Mouse (Mus musculus): Measurements from ENCODE around the gene Preb. TPM values are rescaled to one million over a fixed set of nuclear protein-coding genes. Genes with fewer than 3 reads are reported as not detected.

Preb gene
- total and polyA plus RNA-seq, 3 experiments = 87.3 to 145 (median 96.5) TPM

DNA sequence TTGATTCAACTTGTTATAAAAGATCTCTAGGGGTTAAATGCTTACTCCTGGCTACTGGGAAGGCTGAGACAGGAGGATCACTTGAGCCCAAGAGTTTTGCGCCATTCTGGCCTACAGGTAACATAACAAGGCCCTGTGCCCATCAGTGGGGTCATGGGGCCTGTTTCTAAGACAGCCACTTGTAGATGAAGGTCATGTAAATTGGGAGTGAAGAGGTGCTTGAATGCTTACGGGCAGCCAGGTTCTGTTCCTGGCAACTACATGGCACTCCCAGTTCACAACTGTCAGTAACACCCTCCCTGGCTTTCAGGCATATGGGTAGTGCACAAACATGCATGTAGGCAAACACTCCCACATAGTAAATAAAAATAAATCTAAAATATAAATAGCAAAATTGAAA lies 9.2 kb downstream of the Preb start:
- peaks cover 35 to 44% of the 10 kb centered on the region in 2 experiments for H3K36me3 ChIP-seq (replicated peaks in 1 of 2; ENCODE audit: control insufficient read depth in 1 of 2, insufficient read depth in 1 of 2, low read length in 1 of 2)
- no peak for DNase-seq (ENCODE audit: extremely low read depth)
- H3K27me3 ChIP-seq (replicated peaks) = peaks cover 10% of the 10 kb centered on the region
- no peaks in the 10 kb centered on the region for H3K9me3 ChIP-seq (replicated peaks; ENCODE audit: low read length)
- H3K4me2 ChIP-seq (ENCODE audit: insufficient read depth, low read depth, poor library complexity, severe bottlenecking) = peak overlapping the region; percentile 22; the same call in 1 of the 2 replicates
- no peaks in the 10 kb centered on the region for H3K79me2 ChIP-seq (replicated peaks; ENCODE audit: control insufficient read depth, extremely low read depth, insufficient read depth, poor library complexity, severe bottlenecking)
- peaks cover 2 to 24% of the 10 kb centered on the region in 2 experiments; a peak in 3 of 4 replicates for H3K4me1 ChIP-seq (ENCODE audit: control insufficient read depth in 1 of 2, insufficient read depth in 2 of 2)
- in situ Hi-C loops (cut with MboI; ENCODE audit: low pct_ligation_motif_present, low pct_unique_long_range_greater_than_20kb, low sequenced_read_pairs) (no loop called here), dilution Hi-C loops (cut with MboI; ENCODE audit: extremely low pct_ligation_motif_present, extremely low pct_unique_long_range_greater_than_20kb, low sequenced_read_pairs) (no loop called here)
- no peak overlapping the region for H3K27ac ChIP-seq (ENCODE audit: insufficient read depth, low read depth)
- H3K9ac ChIP-seq (ENCODE audit: insufficient read depth, low read depth) = no peak overlapping the region; the same call in 1 of the 2 replicates
- H3K4me3 ChIP-seq (replicated peaks in 1 of 3; ENCODE audit: low read depth in 2 of 3, low read length in 2 of 3, poor library complexity in 1 of 3) = peak overlapping the region in 2 of 3 experiments; percentile 71 to 75
- TF ChIP-seq KAT2A (IDR thresholded peaks at IDR 0.05; ENCODE audit: insufficient replicate concordance, low read length) (no peak), UBTF (IDR thresholded peaks at IDR 0.05; ENCODE audit: low read depth, low read length) (no peak), ZKSCAN1 (IDR thresholded peaks at IDR 0.05; ENCODE audit: borderline replicate concordance, low read depth, low read length) (no peak), TBP (conservative IDR thresholded peaks at IDR 0.05; ENCODE audit: low read depth, low read length) (no peak), EP300 (IDR thresholded peaks at IDR 0.05; ENCODE audit: low read length) (no peak), PAX5 (IDR thresholded peaks at IDR 0.05; ENCODE audit: low read length) (no peak), POLR2A (IDR thresholded peaks at IDR 0.05; ENCODE audit: low read depth, low read length) (no peak), TCF12 (IDR thresholded peaks at IDR 0.05; ENCODE audit: low read depth, low read length) (no peak), RCOR1 (conservative IDR thresholded peaks at IDR 0.05; ENCODE audit: low read depth, low read length) (no peak), MYC (IDR thresholded peaks at IDR 0.05; ENCODE audit: low read depth, low read length) (no peak), ZC3H11A (IDR thresholded peaks at IDR 0.05; ENCODE audit: low read depth, low read length) (no peak), GABPA (IDR thresholded peaks at IDR 0.05; ENCODE audit: insufficient replicate concordance, low read depth, low read length) (no peak)

DNA sequence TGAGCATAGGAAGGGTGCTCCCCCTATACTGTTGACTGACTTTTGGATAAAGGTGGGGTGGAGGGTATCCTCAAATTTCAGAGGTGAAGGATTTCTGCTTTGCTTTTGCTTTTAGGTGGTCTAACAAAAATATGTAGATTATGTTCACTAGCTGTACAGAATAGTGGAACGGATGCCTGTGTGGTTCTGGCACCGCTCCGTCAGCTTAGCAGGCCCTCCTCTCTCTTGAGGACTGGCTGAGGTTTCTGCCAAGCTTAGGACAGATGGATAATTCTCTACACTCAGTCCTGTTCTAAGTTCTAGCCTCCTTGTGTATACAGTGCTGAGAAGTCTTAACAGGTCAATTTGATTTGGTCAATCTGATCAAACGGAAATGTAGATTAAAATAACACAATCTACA lies 9.7 kb downstream of the Preb start:
- H3K9me3 ChIP-seq (replicated peaks; ENCODE audit: low read length) = no peaks in the 10 kb centered on the region
- peak overlapping the region; percentile 52 for H3K4me2 ChIP-seq (ENCODE audit: insufficient read depth, low read depth, poor library complexity, severe bottlenecking)
- no peak for DNase-seq (ENCODE audit: extremely low read depth)
- peak overlapping the region; percentile 15; the same call in 1 of the 2 replicates for H3K9ac ChIP-seq (ENCODE audit: insufficient read depth, low read depth)
- TF ChIP-seq TBP (conservative IDR thresholded peaks at IDR 0.05; ENCODE audit: low read depth, low read length) (no peak), USF2 (conservative IDR thresholded peaks at IDR 0.05; ENCODE audit: low read depth, low read length) (no peak), CHD1 (IDR thresholded peaks at IDR 0.05; ENCODE audit: low read depth, low read length) (no peak), ZC3H11A (IDR thresholded peaks at IDR 0.05; ENCODE audit: low read depth, low read length) (no peak), NRF1 (IDR thresholded peaks at IDR 0.05; ENCODE audit: low read depth, low read length) (no peak), MXI1 (IDR thresholded peaks at IDR 0.05; ENCODE audit: low read depth, low read length) (no peak)
- peaks cover 2 to 24% of the 10 kb centered on the region in 2 experiments; a peak in 3 of 4 replicates for H3K4me1 ChIP-seq (ENCODE audit: control insufficient read depth in 1 of 2, insufficient read depth in 2 of 2)
- H3K27me3 ChIP-seq (replicated peaks) = peaks cover 10% of the 10 kb centered on the region
- H3K79me2 ChIP-seq (replicated peaks; ENCODE audit: control insufficient read depth, extremely low read depth, insufficient read depth, poor library complexity, severe bottlenecking) = no peaks in the 10 kb centered on the region
- peaks cover 31 to 39% of the 10 kb centered on the region in 2 experiments for H3K36me3 ChIP-seq (replicated peaks in 1 of 2; ENCODE audit: control insufficient read depth in 1 of 2, insufficient read depth in 1 of 2, low read length in 1 of 2)
- H3K4me3 ChIP-seq (replicated peaks in 1 of 3; ENCODE audit: low read depth in 2 of 3, low read length in 2 of 3, poor library complexity in 1 of 3) = peak overlapping the region; percentile 64 to 75 (median 71)
- dilution Hi-C loops (cut with MboI; ENCODE audit: extremely low pct_ligation_motif_present, extremely low pct_unique_long_range_greater_than_20kb, low sequenced_read_pairs) = no loop called here
- in situ Hi-C loops (cut with MboI; ENCODE audit: low pct_ligation_motif_present, low pct_unique_long_range_greater_than_20kb, low sequenced_read_pairs) = no loop called here
- no peak overlapping the region for H3K27ac ChIP-seq (ENCODE audit: insufficient read depth, low read depth)

All from CH12.LX (cell line).